Mouse (Mus musculus): Measurements from ENCODE around the gene Sacs.

- TF ChIP-seq CTCF (IDR thresholded peaks at IDR 0.05; ENCODE audit: low read depth), result no peak
- TF ChIP-seq EP300 (optimal IDR thresholded peaks at IDR 0.05), result no peak
These were observed 37.5 kb upstream of the Sacs start for GRCm38 (mm10) chr14:61100736-61101135.
